Mouse (Mus musculus): ENCODE measurements around the gene Slc5a4b. TPM values are rescaled to one million over a fixed set of nuclear protein-coding genes. Genes with fewer than 3 reads are reported as not detected.
A peak's percentile ranks its signal among the peaks of the same experiment; 100 is the strongest.

The Slc5a4b gene
- total RNA-seq, 2 experiments from 2014 or later: not detected

GRCm38 (mm10) chr10:76047182-76047869 lies 63.4 kb downstream of the Slc5a4b start:
- intact Hi-C loops (cut with DNase I): no loop called here
- DNase-seq (ENCODE audit: extremely low spot score in 1 of 2, low spot score in 2 of 2): no peak

- no peak for DNase-seq (ENCODE audit: extremely low spot score in 1 of 2, low spot score in 2 of 2)
- intact Hi-C loops (cut with DNase I): no loop called here
Observed at GRCm38 (mm10) chr10:76046754-76047153, 64.0 kb downstream of the Slc5a4b start.

- DNase-seq (ENCODE audit: extremely low spot score in 1 of 2, low spot score in 2 of 2): no peak
- intact Hi-C loops (cut with DNase I): no loop called here
Observed at GRCm38 (mm10) chr10:76045343-76045742, 65.4 kb downstream of the Slc5a4b start.

- intact Hi-C loops (cut with DNase I): no loop called here
- no peak for DNase-seq (ENCODE audit: extremely low spot score in 1 of 2, low spot score in 2 of 2)
Observed at GRCm38 (mm10) chr10:76036962-76037361, 73.8 kb downstream of the Slc5a4b start.

GRCm38 (mm10) chr10:76035277-76035676 lies 75.5 kb downstream of the Slc5a4b start:
- intact Hi-C loops (cut with DNase I): no loop called here
- DNase-seq (ENCODE audit: extremely low spot score in 1 of 2, low spot score in 2 of 2): no peak

GRCm38 (mm10) chr10:76034001-76034600 lies 76.7 kb downstream of the Slc5a4b start:
- intact Hi-C loops (cut with DNase I): no loop called here
- no peak for DNase-seq (ENCODE audit: extremely low spot score in 1 of 2, low spot score in 2 of 2)

- intact Hi-C loops (cut with DNase I): no loop called here
- DNase-seq (ENCODE audit: extremely low spot score in 1 of 2, low spot score in 2 of 2): no peak
Observed at GRCm38 (mm10) chr10:76033119-76033455, 77.7 kb downstream of the Slc5a4b start.

GRCm38 (mm10) chr10:76032402-76033118 lies 78.2 kb downstream of the Slc5a4b start, which contains the start of gene Zfp280b:
TSS of gene Zfp280b (plus strand) at chr10:76032650.
- intact Hi-C loops (cut with DNase I): no loop called here

GRCm38 (mm10) chr10:76031511-76032401 lies 79.0 kb downstream of the Slc5a4b start:
- intact Hi-C loops (cut with DNase I): no loop called here
- peak in 1 of 2 experiments; percentile 41 for DNase-seq (ENCODE audit: extremely low spot score in 1 of 2, low spot score in 2 of 2)

More at GRCm38 (mm10) chr10:76032402-76033118, 78.2 kb downstream of the Slc5a4b start, which contains the start of gene Zfp280b:
- DNase-seq (ENCODE audit: extremely low spot score in 1 of 2, low spot score in 2 of 2): peak; percentile 94 to 97

- no peak for DNase-seq (ENCODE audit: extremely low spot score in 1 of 2, low spot score in 2 of 2)
- intact Hi-C loops (cut with DNase I): no loop called here
Observed at GRCm38 (mm10) chr10:76030496-76030895, 80.3 kb downstream of the Slc5a4b start.

- DNase-seq (ENCODE audit: extremely low spot score in 1 of 2, low spot score in 2 of 2): no peak
- intact Hi-C loops (cut with DNase I): no loop called here
Observed at GRCm38 (mm10) chr10:76029276-76029675, 81.5 kb downstream of the Slc5a4b start.

- intact Hi-C loops (cut with DNase I): no loop called here
- no peak for DNase-seq (ENCODE audit: extremely low spot score in 1 of 2, low spot score in 2 of 2)
Observed at GRCm38 (mm10) chr10:76028396-76028795, 82.4 kb downstream of the Slc5a4b start.

GRCm38 (mm10) chr10:76028016-76028366 lies 82.8 kb downstream of the Slc5a4b start:
- intact Hi-C loops (cut with DNase I): no loop called here
- DNase-seq (ENCODE audit: extremely low spot score in 1 of 2, low spot score in 2 of 2): no peak

- DNase-seq (ENCODE audit: extremely low spot score in 1 of 2, low spot score in 2 of 2): no peak
- intact Hi-C loops (cut with DNase I): no loop called here
Observed at GRCm38 (mm10) chr10:76027127-76028015, 83.4 kb downstream of the Slc5a4b start.

- no peak for DNase-seq (ENCODE audit: extremely low spot score in 1 of 2, low spot score in 2 of 2)
- intact Hi-C loops (cut with DNase I): no loop called here
Observed at GRCm38 (mm10) chr10:76025470-76026190, 85.1 kb downstream of the Slc5a4b start.

- intact Hi-C loops (cut with DNase I): no loop called here
- no peak for DNase-seq (ENCODE audit: extremely low spot score in 1 of 2, low spot score in 2 of 2)
Observed at GRCm38 (mm10) chr10:76023921-76024320, 86.8 kb downstream of the Slc5a4b start.

GRCm38 (mm10) chr10:76021728-76022127 lies 89.0 kb downstream of the Slc5a4b start:
- no peak for DNase-seq (ENCODE audit: extremely low spot score in 1 of 2, low spot score in 2 of 2)
- intact Hi-C loops (cut with DNase I): no loop called here

GRCm38 (mm10) chr10:76016886-76017285 lies 93.9 kb downstream of the Slc5a4b start:
- no peak for DNase-seq (ENCODE audit: extremely low spot score in 1 of 2, low spot score in 2 of 2)
- intact Hi-C loops (cut with DNase I): no loop called here

Measured in left cerebral cortex, postnatal 10 days (tissue).